Mouse (Mus musculus) thymus, adult 2 months (tissue): ENCODE results near the gene B4galt5.

ENCODE experiments used
- CTCF ChIP-seq: fragments of 200-500 bp; IDR thresholded peaks from 2 replicates; pipeline ENCODE4 v1.5.1; 2012; ENCODE audit warnings: mild to moderate bottlenecking, control low read depth, low read length, moderate library complexity, borderline replicate concordance; ENCODE audit not compliant: control insufficient read depth, poor library complexity, insufficient read depth; ENCODE audit errors: extremely low read depth
- POLR2A ChIP-seq: fragments of 200-500 bp; IDR thresholded peaks from 2 replicates; pipeline ENCODE4 v1.6.1; 2012; ENCODE audit warnings: mild to moderate bottlenecking, low read length, control low read depth, moderate library complexity; ENCODE audit not compliant: control insufficient read depth, poor library complexity, insufficient read depth; ENCODE audit errors: extremely low read depth

GRCm38 (mm10) chr2:167313501-167314326 lies 35.3 kb downstream of the B4galt5 start:
- TF ChIP-seq POLR2A: no peak
- TF ChIP-seq CTCF: no peak
